In genomic region chr4:105170811-105171401, GRCm38 (mm10) we compare ENCODE assay signal across 9 mouse cellular contexts. TPM values are rescaled to one million over a fixed set of nuclear protein-coding genes. Genes with fewer than 3 reads are reported as not detected.
DNase-seq lines count a peak whose midpoint lies in the region; ATAC-seq lines count a peak whose summit lies in the region.
"Had no signal": no experiment of that assay in that cellular context is flagged by ENCODE, and none has a peak within 500 bp of the region (broad histone marks: within the 10 kb centered on the region; RNA-seq: fewer than 3 reads in every experiment).

No protein-coding gene starts in this region.

- ATAC-seq in megakaryocyte, adult 5-6 weeks (ENCODE audit: poor library complexity, severe bottlenecking), result no peak
- peak; percentile 60 for ATAC-seq in embryonic facial prominence, embryonic 11.5 days (replicated peaks; ENCODE audit: insufficient number of reproducible peaks, low FRiP score, low TSS enrichment, low read depth)
- ATAC-seq in hindbrain, embryonic 15.5 days (ENCODE audit: low FRiP score, low read depth), result peak; percentile 89
- ATAC-seq in neural tube, embryonic 13.5 days (ENCODE audit: low read depth), result peak; percentile 90
- no peak for ATAC-seq in megakaryocyte-erythroid progenitor cell, adult 5-6 weeks (replicated peaks; ENCODE audit: low FRiP score, low TSS enrichment, poor library complexity, severe bottlenecking)

- H3K9me3 ChIP-seq in megakaryocyte, embryonic 14.5 days, result no peaks in the 10 kb centered on the region
- H3K9me3 ChIP-seq in embryonic facial prominence, embryonic 11.5 days (replicated peaks; ENCODE audit: control insufficient read depth, low read length), result no peaks in the 10 kb centered on the region
- H3K9me3 ChIP-seq in hindbrain, embryonic 15.5 days, result no peaks in the 10 kb centered on the region
- no peaks in the 10 kb centered on the region for H3K9me3 ChIP-seq in neural tube, embryonic 13.5 days
- H3K9me3 ChIP-seq: heart, embryonic 15.5 days; liver, embryonic 15.5 days had no signal

- H3K4me2 ChIP-seq in embryonic facial prominence, embryonic 11.5 days (ENCODE audit: low read depth, low read length), result no peak overlapping the region
- H3K4me2 ChIP-seq in hindbrain, embryonic 15.5 days, result peak overlapping the region; percentile 38
- peak overlapping the region; percentile 40 for H3K4me2 ChIP-seq in neural tube, embryonic 13.5 days
- H3K4me2 ChIP-seq: heart, embryonic 15.5 days; liver, embryonic 15.5 days had no signal

- peaks cover 67% of the 10 kb centered on the region for H3K4me1 ChIP-seq in megakaryocyte, embryonic 14.5 days
- peaks cover 3% of the 10 kb centered on the region for H3K4me1 ChIP-seq in embryonic facial prominence, embryonic 11.5 days (ENCODE audit: control insufficient read depth, insufficient read depth, low read length)
- H3K4me1 ChIP-seq in hindbrain, embryonic 15.5 days (replicated peaks), result peaks cover 39% of the 10 kb centered on the region
- H3K4me1 ChIP-seq in neural tube, embryonic 13.5 days (replicated peaks), result peaks cover 62% of the 10 kb centered on the region
- H3K4me1 ChIP-seq: heart, embryonic 15.5 days had no signal

- no peak overlapping the region for H3K9ac ChIP-seq in embryonic facial prominence, embryonic 11.5 days (replicated peaks; ENCODE audit: low read length)
- no peak overlapping the region for H3K9ac ChIP-seq in hindbrain, embryonic 15.5 days
- H3K9ac ChIP-seq in neural tube, embryonic 13.5 days, result 0 out of 2 replicates have a peak overlapping the region, but pooled peaks have one; percentile 26
- H3K9ac ChIP-seq: heart, embryonic 15.5 days; liver, embryonic 15.5 days had no signal

- no peaks in the 10 kb centered on the region for H3K27me3 ChIP-seq in megakaryocyte, embryonic 14.5 days (replicated peaks)
- H3K27me3 ChIP-seq in embryonic facial prominence, embryonic 11.5 days (ENCODE audit: control insufficient read depth, insufficient read depth, low read length), result no peaks in the 10 kb centered on the region
- H3K27me3 ChIP-seq in hindbrain, embryonic 15.5 days, result no peaks in the 10 kb centered on the region
- no peaks in the 10 kb centered on the region for H3K27me3 ChIP-seq in neural tube, embryonic 13.5 days
- H3K27me3 ChIP-seq: heart, embryonic 15.5 days; liver, embryonic 15.5 days had no signal

- WGBS in embryonic facial prominence, embryonic 11.5 days, result 57% methylated on average over 9 of the region's 9 CpGs
- 23% methylated on average over 9 of the region's 9 CpGs for WGBS in hindbrain, embryonic 15.5 days
- 21% methylated on average over 9 of the region's 9 CpGs for WGBS in neural tube, embryonic 13.5 days

- no peak overlapping the region for H3K27ac ChIP-seq in embryonic facial prominence, embryonic 11.5 days (replicated peaks; ENCODE audit: low read depth, low read length)
- H3K27ac ChIP-seq in hindbrain, embryonic 15.5 days (replicated peaks), result peak overlapping the region; percentile 71
- H3K27ac ChIP-seq in neural tube, embryonic 13.5 days (replicated peaks), result peak overlapping the region; percentile 83
- H3K27ac ChIP-seq: heart, embryonic 15.5 days; liver, embryonic 15.5 days had no signal

- H3K36me3 ChIP-seq in megakaryocyte, embryonic 14.5 days (replicated peaks; ENCODE audit: low read length), result peaks cover 34% of the 10 kb centered on the region
- peaks cover 5% of the 10 kb centered on the region for H3K36me3 ChIP-seq in embryonic facial prominence, embryonic 11.5 days (replicated peaks; ENCODE audit: control insufficient read depth, insufficient read depth, low read depth, low read length)
- no peaks in the 10 kb centered on the region for H3K36me3 ChIP-seq in hindbrain, embryonic 15.5 days
- no peaks in the 10 kb centered on the region for H3K36me3 ChIP-seq in neural tube, embryonic 13.5 days
- H3K36me3 ChIP-seq: heart, embryonic 15.5 days; liver, embryonic 15.5 days had no signal

- DNase-seq in embryonic facial prominence, embryonic 11.5 days (ENCODE audit: low spot score), result no peak
- DNase-seq in adrenal gland, postnatal 10 days, result no peak

- H3K4me3 ChIP-seq in megakaryocyte, embryonic 14.5 days (replicated peaks), result peak overlapping the region; percentile 82
- H3K4me3 ChIP-seq in embryonic facial prominence, embryonic 11.5 days (ENCODE audit: low read depth, low read length), result no peak overlapping the region
- no peak overlapping the region for H3K4me3 ChIP-seq in hindbrain, embryonic 15.5 days
- no peak overlapping the region for H3K4me3 ChIP-seq in neural tube, embryonic 13.5 days
- H3K4me3 ChIP-seq: heart, embryonic 15.5 days; liver, embryonic 15.5 days had no signal

RNA-seq across cellular contexts. Expression of gene Plpp3, which starts 13.8 kb away (rescaled TPM):
- polyA plus RNA-seq in megakaryocyte, embryonic 14.5 days (2012; ENCODE audit: insufficient read depth, low replicate concordance), result 4.2 and 6.9 TPM in 2 replicates
- total RNA-seq in megakaryocyte, adult 5-6 weeks (2015), result 0.29 and 0.48 TPM in 2 replicates
- 0.29 and 0.37 TPM in 2 replicates for total RNA-seq in megakaryocyte, adult 5-6 weeks (2017)
- 73.5 and 79.3 TPM in 2 replicates for polyA plus RNA-seq in embryonic facial prominence, embryonic 11.5 days (2014; fragmentation: Nextera tagmentation; extraction: Ambion mirVana)
- polyA plus RNA-seq in hindbrain, embryonic 15.5 days (2015; fragmentation: Nextera tagmentation; extraction: Ambion mirVana), result 92.4 and 95.1 TPM in 2 replicates
- 70.9 and 78.5 TPM in 2 replicates for polyA plus RNA-seq in neural tube, embryonic 13.5 days (2015; fragmentation: Nextera tagmentation; extraction: Ambion mirVana)
- total RNA-seq in adrenal gland, postnatal 10 days (2021), result 100 to 1,000 TPM; 157 to 169 TPM
- total RNA-seq in megakaryocyte-erythroid progenitor cell, adult 5-6 weeks (2014; fragmentation: Nextera tagmentation), result 0.47 and 0.94 TPM in 2 replicates
- total RNA-seq in megakaryocyte-erythroid progenitor cell, adult 5-6 weeks (2017), result 0.72 TPM in 1 of 2 replicates, not detected in the other

Comparison
In these comparisons a context has a peak if more than half of its experiments do, and no peak if none do; other contexts are left out.
1. ATAC-seq: peak in embryonic facial prominence, embryonic 11.5 days (single experiment), hindbrain, embryonic 15.5 days (single experiment) and neural tube, embryonic 13.5 days (single experiment); none in megakaryocyte, adult 5-6 weeks (single experiment) and megakaryocyte-erythroid progenitor cell, adult 5-6 weeks (single experiment).